Mouse (Mus musculus) heart, postnatal 36 days (tissue): Measurements from ENCODE around the gene Actr6. TPM values are rescaled to one million over a fixed set of nuclear protein-coding genes. Genes with fewer than 3 reads are reported as not detected.
"Not testable (repeated sequence)": the region's sequence is repeated elsewhere in the genome, so short reads cannot be mapped to it uniquely, and the experiment has no call there.

Source experiments
- DNase-seq, 2 experiments: peaks; one replicate each; pipeline ENCODE4 v3.0.0; 2021 to 2022
- intact Hi-C: fragments of 180-260 bp; cut with DNase I; formaldehyde crosslinking; loops from one replicate; pipeline ENCODE4 v1.15.1; 2025
- total RNA-seq, 2 experiments: library from RNA; stranded (reverse); gene quantifications; 2 replicates each; pipeline ENCODE4 v1.2.3; 2021

The Actr6 gene
- total RNA-seq, 2 experiments from 2014 or later = 10.7 to 12.9 TPM

- no peak for DNase-seq
- intact Hi-C loops = loop anchor here (5.0 to 10.0 kb wide), 2 partner anchors 68 to 295 kb away; partner anchors contain the start of gene Gas2l3
Observed at GRCm38 (mm10) chr10:89739703-89740102, 7.6 kb upstream of the Actr6 start.

GRCm38 (mm10) chr10:89738395-89738794, 6.3 kb upstream of the Actr6 start:
- DNase-seq = no peak
- intact Hi-C loops = loop anchor here (5.0 to 10.0 kb wide), 2 partner anchors 69 to 294 kb away; partner anchors contain the start of gene Gas2l3

GRCm38 (mm10) chr10:89737887-89738286, 5.8 kb upstream of the Actr6 start:
- intact Hi-C loops = loop anchor here (5.0 to 10.0 kb wide), 2 partner anchors 69 to 293 kb away; partner anchors contain the start of gene Gas2l3
- DNase-seq = no peak

- intact Hi-C loops = loop anchor here (5.0 to 10.0 kb wide), 2 partner anchors 70 to 292 kb away; partner anchors contain the start of gene Gas2l3
- DNase-seq = no peak
Observed at GRCm38 (mm10) chr10:89737092-89737491, 5.0 kb upstream of the Actr6 start.

- intact Hi-C loops = loop anchor here (5.0 to 10.0 kb wide), 2 partner anchors 91 to 287 kb away; partner anchors contain the start of gene Gas2l3
- DNase-seq = no peak
Observed at GRCm38 (mm10) chr10:89731341-89731740, 754 bp downstream of the Actr6 start.

GRCm38 (mm10) chr10:89730386-89730785, 1.7 kb downstream of the Actr6 start:
- no peak for DNase-seq
- intact Hi-C loops = loop anchor here (5.0 to 10.0 kb wide), 2 partner anchors 92 to 286 kb away; partner anchors contain the start of gene Gas2l3

- no peak for DNase-seq
- intact Hi-C loops = no loop called here
Observed at GRCm38 (mm10) chr10:89722247-89723195, 9.6 kb downstream of the Actr6 start.

- no peak for DNase-seq
- intact Hi-C loops = no loop called here
Observed at GRCm38 (mm10) chr10:89720796-89721195, 11.3 kb downstream of the Actr6 start.

GRCm38 (mm10) chr10:89720252-89720651, 11.8 kb downstream of the Actr6 start:
- intact Hi-C loops = no loop called here
- no peak for DNase-seq

GRCm38 (mm10) chr10:89714910-89715309, 17.2 kb downstream of the Actr6 start:
- intact Hi-C loops = no loop called here
- DNase-seq = no peak

GRCm38 (mm10) chr10:89708720-89709119, 23.4 kb downstream of the Actr6 start:
- DNase-seq = no peak
- intact Hi-C loops = no loop called here

GRCm38 (mm10) chr10:89707397-89707796, 24.7 kb downstream of the Actr6 start:
- DNase-seq = no peak
- intact Hi-C loops = no loop called here

GRCm38 (mm10) chr10:89703042-89703441, 29.1 kb downstream of the Actr6 start:
- no peak for DNase-seq
- intact Hi-C loops = no loop called here

- intact Hi-C loops = no loop called here
- no peak for DNase-seq
Observed at GRCm38 (mm10) chr10:89697956-89698355, 34.1 kb downstream of the Actr6 start.

- intact Hi-C loops, DNase-seq: not testable (repeated sequence)
Observed at GRCm38 (mm10) chr10:89696270-89696669, 35.8 kb downstream of the Actr6 start.

GRCm38 (mm10) chr10:89695194-89695911, 36.7 kb downstream of the Actr6 start:
- no peak for DNase-seq
- intact Hi-C loops = no loop called here

GRCm38 (mm10) chr10:89690021-89690420, 42.1 kb downstream of the Actr6 start:
- no peak for DNase-seq
- intact Hi-C loops = no loop called here

- DNase-seq = no peak
- intact Hi-C loops = loop anchor here (2.0 kb wide), 1 partner anchor 45 kb away; the partner anchor contains the start of gene Actr6
Observed at GRCm38 (mm10) chr10:89687455-89687854, 44.6 kb downstream of the Actr6 start.

- peak; percentile 94 to 95 for DNase-seq
- intact Hi-C loops = loop anchor here (2.0 kb wide), 1 partner anchor 47 kb away; the partner anchor contains the start of gene Actr6
Observed at GRCm38 (mm10) chr10:89686139-89686808, 45.8 kb downstream of the Actr6 start, which contains the start of gene Scyl2. Gene Scyl2 (minus strand): TSS chr10:89686285.
